Mouse (Mus musculus) limb, embryonic 10.5 days (tissue): Measurements from ENCODE around the gene Ubr7. TPM values are rescaled to one million over a fixed set of nuclear protein-coding genes. Genes with fewer than 3 reads are reported as not detected.

Experiments used
- DNase-seq: peaks from one replicate; pipeline ENCODE4 v3.0.0-alpha.2; 2017; ENCODE audit warnings: low spot score
- H3K27ac ChIP-seq: fragments of 300-500 bp; sonication (generic); 2 replicates; pipeline ENCODE4 v1.5.1; 2016; ENCODE audit warnings: mild to moderate bottlenecking
- H3K27me3 ChIP-seq: fragments of 300-500 bp; sonication (generic); 2 replicates; pipeline ENCODE4 v1.6.1; 2016; ENCODE audit warnings: low read depth, mild to moderate bottlenecking; ENCODE audit not compliant: poor library complexity, severe bottlenecking
- H3K36me3 ChIP-seq: fragments of 300-500 bp; sonication (generic); 2 replicates; pipeline ENCODE4 v1.6.1; 2016; ENCODE audit warnings: mild to moderate bottlenecking, moderate library complexity
- H3K4me1 ChIP-seq: fragments of 300-500 bp; sonication (generic); 2 replicates; pipeline ENCODE4 v1.6.1; 2016
- H3K4me3 ChIP-seq: fragments of 300-500 bp; sonication (generic); 2 replicates; pipeline ENCODE4 v1.5.1; 2016; ENCODE audit warnings: mild to moderate bottlenecking, moderate library complexity
- H3K9me3 ChIP-seq: fragments of 300-500 bp; sonication (generic); replicated peaks from 2 replicates; pipeline ENCODE4 v1.6.1; 2016; ENCODE audit warnings: mild to moderate bottlenecking
- WGBS: fragments of 180-500 bp; shearing (Covaris S2); methylation state at CpG from one replicate; pipeline ENCODE4 v1.1.7; 2016; 5-methylcytosine and 5-hydroxymethylcytosine counted together
- polyA plus RNA-seq: library from polyadenylated mRNA; unstranded; fragments of >200 nt; fragmentation: Nextera tagmentation; extraction: Ambion mirVana; gene quantifications from 2 replicates; pipeline ENCODE4 v1.2.1, GENCODE M21; 2016

Gene Ubr7
- polyA plus RNA-seq, 1 experiment from 2014 or later, result 56.5 TPM

DNA sequence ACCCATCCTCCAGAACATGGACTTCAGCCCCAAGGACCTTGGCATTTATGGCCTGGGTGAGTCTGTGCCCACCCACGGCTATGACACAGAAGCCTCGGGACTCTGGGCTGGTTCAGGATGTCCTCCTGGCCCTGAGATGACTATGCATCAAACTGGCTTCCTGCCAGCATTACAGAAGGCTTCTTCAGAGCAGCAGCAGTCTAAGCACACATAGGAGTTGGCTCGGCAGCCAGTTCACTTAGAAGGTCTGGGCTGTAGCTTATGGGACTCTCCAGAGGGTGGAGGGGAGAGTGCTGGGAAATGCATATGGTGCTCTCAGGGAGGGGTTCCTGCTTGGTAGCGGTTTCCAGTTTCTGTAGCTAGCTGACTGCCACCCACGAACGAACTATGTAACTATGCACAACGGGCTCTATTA lies 32.0 kb upstream of the Ubr7 start:
- H3K9me3 ChIP-seq, result no peaks in the 10 kb centered on the region
- H3K4me3 ChIP-seq, result no peak overlapping the region
- H3K27me3 ChIP-seq, result no peaks in the 10 kb centered on the region
- 88% methylated on average over 7 of the region's 7 CpGs for WGBS
- H3K4me1 ChIP-seq, result peaks cover 26% of the 10 kb centered on the region
- H3K36me3 ChIP-seq, result no peaks in the 10 kb centered on the region
- no peak for DNase-seq
- H3K27ac ChIP-seq, result peak overlapping the region; percentile 50

DNA sequence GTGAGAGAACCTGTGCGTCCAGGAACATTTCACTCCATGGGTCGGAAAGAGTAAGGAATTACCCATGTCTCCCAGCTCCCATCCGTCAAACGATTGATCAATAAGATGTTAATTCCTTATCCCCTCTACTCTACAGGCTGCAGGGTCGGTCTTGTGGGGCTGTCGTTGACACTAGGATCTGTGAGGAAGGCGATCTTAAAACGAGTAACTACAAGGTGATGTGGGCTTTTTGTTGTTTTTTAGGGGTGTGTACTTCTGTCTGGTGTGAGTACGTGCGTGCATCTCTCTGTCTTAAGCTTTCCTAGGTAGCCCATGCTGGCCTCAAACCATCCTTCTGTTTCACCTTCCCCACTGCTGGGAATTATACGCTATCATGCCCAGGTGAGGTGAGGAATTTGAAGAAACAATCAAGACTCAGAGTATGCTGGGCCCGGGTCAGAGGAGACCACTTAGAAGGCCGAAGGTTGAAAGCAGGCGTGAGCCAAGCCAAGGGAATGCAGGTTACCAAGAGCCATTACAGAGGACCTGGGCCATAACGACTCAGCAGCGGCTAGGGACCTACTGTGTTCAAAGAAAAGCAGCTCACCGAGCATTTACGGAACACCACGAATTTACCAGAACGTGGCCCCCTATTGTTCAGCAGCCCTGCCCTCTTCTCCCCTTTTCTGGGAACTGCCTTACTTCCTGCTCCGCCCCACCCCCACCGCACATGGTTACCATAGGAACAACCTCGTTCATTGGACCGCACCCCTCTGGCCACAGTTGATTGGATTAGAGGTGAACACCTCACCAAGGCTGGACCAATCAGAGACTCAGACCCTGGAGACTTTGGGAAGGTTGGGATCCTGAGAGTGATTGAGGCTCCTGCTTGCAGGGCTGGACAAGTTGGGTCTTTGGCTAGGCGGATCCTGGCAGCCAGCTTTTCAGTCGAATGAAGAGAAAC lies 27.6 kb upstream of the Ubr7 start:
- H3K27ac ChIP-seq, result peak overlapping the region; percentile 93
- H3K36me3 ChIP-seq, result no peaks in the 10 kb centered on the region
- DNase-seq, result peak; percentile 94
- no peaks in the 10 kb centered on the region for H3K27me3 ChIP-seq
- WGBS, result 33% methylated on average over 26 of the region's 26 CpGs
- H3K9me3 ChIP-seq, result no peaks in the 10 kb centered on the region
- H3K4me3 ChIP-seq, result peak overlapping the region; percentile 39
- peaks cover 39% of the 10 kb centered on the region for H3K4me1 ChIP-seq

DNA sequence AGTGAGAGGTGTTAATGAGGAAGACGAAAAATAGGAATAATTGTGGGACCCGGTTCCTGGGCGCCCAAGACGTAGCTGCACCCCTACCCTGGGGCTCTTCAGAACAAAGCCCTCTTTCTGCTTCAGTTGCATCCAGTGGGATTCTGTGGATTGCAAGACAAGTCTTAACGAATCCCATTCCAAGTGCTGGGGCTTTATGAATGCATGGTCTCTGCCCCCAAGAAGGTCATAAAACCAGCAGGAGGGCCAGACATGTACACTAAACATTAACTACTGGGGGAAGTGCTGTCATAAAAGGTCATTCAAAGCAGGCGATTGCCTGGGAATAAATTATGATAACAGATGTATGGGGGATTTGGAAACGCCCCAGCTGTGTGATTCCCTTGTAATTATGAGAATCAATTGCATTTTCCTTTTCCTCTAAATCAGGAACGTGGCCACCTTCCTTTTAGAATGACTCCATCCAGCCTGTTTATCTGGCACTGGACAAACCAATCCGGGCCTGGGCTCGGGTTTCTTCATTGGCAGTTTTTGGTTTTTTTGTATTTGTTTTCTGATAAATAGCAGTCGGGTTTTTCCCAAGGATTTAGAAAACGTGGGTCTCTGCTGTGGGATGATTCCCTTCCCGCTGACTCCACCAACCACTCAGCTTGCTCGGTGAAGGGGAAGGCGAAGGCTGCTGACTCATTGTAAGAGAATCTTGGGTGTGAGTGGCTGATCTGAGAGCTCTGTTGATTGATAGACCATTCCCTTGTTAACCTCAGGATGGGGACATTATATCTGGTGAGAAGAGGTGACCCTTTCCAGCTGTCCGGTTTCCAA lies 26.8 kb upstream of the Ubr7 start:
- H3K9me3 ChIP-seq, result no peaks in the 10 kb centered on the region
- H3K4me3 ChIP-seq, result peak overlapping the region; percentile 39
- peak overlapping the region; percentile 93 for H3K27ac ChIP-seq
- DNase-seq, result no peak
- peaks cover 37% of the 10 kb centered on the region for H3K4me1 ChIP-seq
- no peaks in the 10 kb centered on the region for H3K27me3 ChIP-seq
- H3K36me3 ChIP-seq, result no peaks in the 10 kb centered on the region
- WGBS, result 41% methylated on average over 16 of the region's 16 CpGs

DNA sequence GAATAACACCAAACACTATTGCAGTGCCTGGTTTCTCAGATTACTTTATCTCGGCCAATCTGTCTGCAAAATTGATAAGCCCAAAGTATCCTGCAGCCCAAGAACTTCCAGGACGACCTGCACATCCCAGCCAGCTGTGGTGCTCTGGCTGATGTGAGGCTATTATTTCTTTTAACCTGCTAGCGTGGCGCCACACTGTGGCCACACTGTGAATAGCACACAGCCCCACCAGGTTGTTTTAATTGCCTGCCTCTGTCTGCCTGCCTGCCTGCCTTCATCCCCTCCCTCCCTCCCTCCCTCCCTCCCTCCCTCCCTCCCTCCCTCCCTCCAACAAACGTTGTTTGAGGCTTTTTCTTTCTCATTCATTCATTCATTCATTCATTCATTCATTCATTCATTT lies 24.4 kb upstream of the Ubr7 start:
- H3K27me3 ChIP-seq, result no peaks in the 10 kb centered on the region
- H3K27ac ChIP-seq, result no peak overlapping the region
- peaks cover 35% of the 10 kb centered on the region for H3K4me1 ChIP-seq
- no peaks in the 10 kb centered on the region for H3K36me3 ChIP-seq
- H3K9me3 ChIP-seq, result no peaks in the 10 kb centered on the region
- H3K4me3 ChIP-seq, result no peak overlapping the region
- peak; percentile 81 for DNase-seq
- WGBS, result 16% methylated on average over 5 of the region's 5 CpGs

DNA sequence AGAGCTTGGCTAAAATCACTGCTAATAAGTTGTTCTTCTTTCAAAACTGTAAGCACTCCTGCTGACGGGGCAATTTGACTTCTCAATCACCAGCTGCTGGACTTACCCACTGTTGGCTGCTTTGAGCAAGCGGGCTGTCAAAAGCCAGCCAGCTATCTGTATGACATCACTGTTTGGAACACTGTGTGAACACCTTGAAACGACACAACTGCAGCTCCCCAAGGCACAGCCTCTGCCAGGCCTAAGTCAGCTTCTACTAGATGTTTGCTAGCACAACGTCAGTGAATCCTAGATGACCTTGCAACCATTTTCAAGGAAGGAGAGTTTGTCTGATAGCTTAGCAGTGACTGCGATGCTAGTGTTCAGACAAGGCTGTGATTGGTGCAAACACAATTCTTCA lies 18.7 kb upstream of the Ubr7 start:
- DNase-seq, result no peak
- peaks cover 12% of the 10 kb centered on the region for H3K36me3 ChIP-seq
- WGBS, result 87% methylated on average over 5 of the region's 5 CpGs

DNA sequence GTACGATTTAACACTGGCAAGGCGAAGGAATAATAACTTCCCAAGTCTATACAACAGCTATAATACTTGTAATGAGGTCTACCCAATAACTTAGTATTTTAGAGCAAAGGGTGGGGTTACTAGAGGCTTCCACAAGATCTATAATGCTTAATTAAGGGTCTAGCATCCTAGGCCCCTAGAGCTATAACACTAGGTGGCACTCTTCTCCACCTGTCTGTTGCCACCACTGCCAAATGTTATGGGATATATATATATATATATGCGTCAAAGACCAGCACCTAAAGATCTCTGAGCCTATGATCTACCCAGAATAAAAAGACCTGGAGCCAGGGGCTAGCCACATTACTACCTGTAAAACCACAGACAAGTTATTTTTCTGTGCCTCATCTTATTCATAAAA lies 17.5 kb upstream of the Ubr7 start:
- H3K36me3 ChIP-seq, result peaks cover 12% of the 10 kb centered on the region
- no peak overlapping the region for H3K4me3 ChIP-seq
- 64% methylated on average over 3 of the region's 3 CpGs for WGBS
- no peak overlapping the region for H3K27ac ChIP-seq
- no peak for DNase-seq
- H3K4me1 ChIP-seq, result peaks cover 22% of the 10 kb centered on the region
- H3K27me3 ChIP-seq, result no peaks in the 10 kb centered on the region
- no peaks in the 10 kb centered on the region for H3K9me3 ChIP-seq

More for the DNA sequence above, 18.7 kb upstream of the Ubr7 start:
- no peak overlapping the region for H3K4me3 ChIP-seq
- H3K4me1 ChIP-seq, result peaks cover 13% of the 10 kb centered on the region
- no peaks in the 10 kb centered on the region for H3K27me3 ChIP-seq
- no peaks in the 10 kb centered on the region for H3K9me3 ChIP-seq
- no peak overlapping the region for H3K27ac ChIP-seq

DNA sequence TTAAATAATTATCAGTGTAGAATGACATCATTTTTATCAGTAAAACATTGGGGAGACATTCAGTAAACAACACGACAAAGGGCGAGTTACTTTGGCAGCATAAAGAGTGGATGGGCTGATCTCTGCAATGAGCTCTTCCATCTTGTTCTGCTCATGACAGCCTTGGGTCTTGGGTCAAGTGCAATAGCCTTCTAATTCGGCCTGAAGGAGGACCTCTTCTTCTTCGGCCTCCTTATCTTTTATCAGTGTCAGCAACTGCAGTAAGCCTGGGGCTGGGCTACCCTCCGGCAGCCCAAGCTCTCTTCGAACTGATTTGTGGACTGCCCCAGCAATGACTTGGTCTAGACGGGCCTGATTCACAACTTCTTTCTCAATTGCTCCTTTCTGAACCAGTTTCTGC lies 15.7 kb upstream of the Ubr7 start:
- WGBS, result 86% methylated on average over 7 of the region's 7 CpGs
- H3K4me3 ChIP-seq, result no peak overlapping the region

DNA sequence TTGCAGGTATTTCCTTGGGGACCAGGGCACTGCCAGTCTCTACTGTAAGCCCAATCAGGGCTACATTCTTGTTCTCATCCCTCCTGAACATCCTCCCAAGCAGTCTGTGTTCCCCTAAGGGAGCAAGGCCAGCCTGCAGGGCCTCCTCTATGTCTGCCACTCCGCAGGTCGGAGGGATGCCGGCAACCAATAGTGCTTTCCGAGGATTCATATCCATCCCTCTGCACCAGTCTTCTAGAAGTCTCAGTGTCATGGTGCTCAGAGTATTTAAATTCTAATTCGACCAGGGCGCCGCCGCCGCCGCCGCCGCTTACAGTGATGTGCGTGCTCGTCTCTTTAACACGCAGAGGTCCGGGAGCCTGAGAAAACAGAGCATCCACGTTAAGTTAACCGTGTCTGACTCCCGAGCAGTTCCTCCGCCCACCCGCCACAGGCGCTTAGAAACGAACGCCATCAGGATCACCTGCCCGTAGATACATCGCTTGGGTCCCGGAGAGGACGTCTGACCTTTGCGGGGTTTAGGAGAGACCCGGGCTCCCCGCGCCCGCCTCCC lies 14.7 kb upstream of the Ubr7 start:
- no peaks in the 10 kb centered on the region for H3K27me3 ChIP-seq
- WGBS, result under 1% methylated on average over 33 of the region's 33 CpGs
- no peaks in the 10 kb centered on the region for H3K9me3 ChIP-seq
- peaks cover 29% of the 10 kb centered on the region for H3K36me3 ChIP-seq
- H3K4me1 ChIP-seq, result peaks cover 22% of the 10 kb centered on the region
- DNase-seq, result no peak
- H3K27ac ChIP-seq, result peak overlapping the region; percentile 91
- peak overlapping the region; percentile 81 for H3K4me3 ChIP-seq

More for the DNA sequence above, 15.7 kb upstream of the Ubr7 start:
- no peak overlapping the region for H3K27ac ChIP-seq
- DNase-seq, result no peak
- peaks cover 22% of the 10 kb centered on the region for H3K4me1 ChIP-seq
- H3K9me3 ChIP-seq, result no peaks in the 10 kb centered on the region
- peaks cover 18% of the 10 kb centered on the region for H3K36me3 ChIP-seq
- no peaks in the 10 kb centered on the region for H3K27me3 ChIP-seq

DNA sequence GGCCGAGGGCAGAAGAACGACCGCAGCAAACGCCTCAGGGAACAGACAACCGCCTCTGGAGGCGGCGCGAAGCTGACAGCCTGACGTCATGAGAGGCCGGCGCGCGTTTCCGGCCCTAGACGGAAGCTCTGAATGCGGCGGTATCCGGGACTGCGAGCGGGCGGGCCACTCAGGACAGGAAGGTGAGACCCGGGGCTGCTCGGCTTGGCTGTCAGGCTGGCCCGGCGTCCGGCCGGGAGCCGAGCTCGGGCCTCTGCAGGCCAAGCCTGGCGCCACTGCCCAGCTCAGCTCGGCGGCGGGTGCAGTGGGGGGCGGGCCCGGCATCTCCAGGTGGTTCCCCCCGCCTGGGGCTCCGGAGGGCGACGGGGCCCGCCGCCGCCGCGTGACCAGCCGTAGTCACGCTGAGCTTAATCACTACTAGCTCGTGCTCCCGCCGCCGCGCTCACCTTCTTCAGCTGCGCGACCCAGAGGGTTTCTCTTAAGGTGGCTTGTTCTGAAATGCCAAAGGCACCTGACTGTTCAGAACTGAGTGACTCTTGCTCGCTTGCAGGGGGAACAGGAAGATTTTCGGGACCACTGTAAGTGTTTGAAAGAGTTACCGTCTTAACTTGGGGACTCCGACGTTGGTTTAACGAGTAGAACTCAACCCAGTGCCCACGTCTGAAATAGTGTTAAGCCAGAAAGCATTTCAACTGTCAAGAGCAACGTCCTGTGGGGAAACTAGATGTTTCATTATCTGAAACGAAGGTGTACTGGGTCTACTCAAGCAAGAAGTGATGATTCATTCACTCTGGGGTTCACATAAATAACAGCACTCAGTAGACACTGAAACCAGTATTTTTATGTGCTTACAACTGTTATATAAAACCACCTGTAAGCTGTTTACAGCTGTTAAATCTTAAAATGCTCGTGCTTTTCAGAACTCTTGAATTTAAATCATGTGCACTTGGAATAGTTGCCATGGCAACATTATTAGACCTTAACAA lies 13.9 kb upstream of the Ubr7 start, which contains the start of the genes Moap1 and Tmem251:
Gene Moap1, minus strand, starts transcription at position 73 of the 986 bp plus-strand sequence.
Gene Tmem251, plus strand, starts transcription at position 174 of the 986 bp plus-strand sequence.
- H3K27ac ChIP-seq, result peak within 1 kb of the TSS; percentile 91
- under 1% methylated on average over 63 of the region's 63 CpGs for WGBS

DNA sequence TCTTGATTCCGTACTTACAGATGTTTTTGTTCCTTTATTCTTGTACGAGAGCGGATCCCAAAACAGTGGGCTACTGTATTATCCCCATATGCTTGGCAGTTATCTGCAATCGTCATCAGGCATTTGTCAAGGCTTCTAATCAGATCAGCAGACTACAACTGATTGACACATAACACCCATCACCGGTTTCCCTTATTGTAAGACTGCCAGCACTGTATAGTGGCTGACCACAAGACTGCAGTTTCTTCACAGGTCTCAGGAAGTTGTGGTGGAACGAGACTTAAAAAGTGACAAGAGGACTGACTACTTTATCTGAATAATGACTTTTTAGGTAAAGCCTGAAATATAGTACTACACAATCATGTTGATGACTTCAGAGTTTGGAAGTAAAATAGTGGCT lies 12.9 kb upstream of the Ubr7 start:
- peak overlapping the region; percentile 81 for H3K4me3 ChIP-seq
- no peak for DNase-seq
- WGBS, result 74% methylated on average over 6 of the region's 6 CpGs

More for the DNA sequence above, 13.9 kb upstream of the Ubr7 start, which contains the start of the genes Moap1 and Tmem251:
- no peaks in the 10 kb centered on the region for H3K9me3 ChIP-seq
- peaks cover 22% of the 10 kb centered on the region for H3K4me1 ChIP-seq
- peak within 1 kb of the TSS; percentile 81 for H3K4me3 ChIP-seq
- peak; percentile 95 for DNase-seq
- no peaks in the 10 kb centered on the region for H3K27me3 ChIP-seq
- peaks cover 36% of the 10 kb centered on the region for H3K36me3 ChIP-seq

DNA sequence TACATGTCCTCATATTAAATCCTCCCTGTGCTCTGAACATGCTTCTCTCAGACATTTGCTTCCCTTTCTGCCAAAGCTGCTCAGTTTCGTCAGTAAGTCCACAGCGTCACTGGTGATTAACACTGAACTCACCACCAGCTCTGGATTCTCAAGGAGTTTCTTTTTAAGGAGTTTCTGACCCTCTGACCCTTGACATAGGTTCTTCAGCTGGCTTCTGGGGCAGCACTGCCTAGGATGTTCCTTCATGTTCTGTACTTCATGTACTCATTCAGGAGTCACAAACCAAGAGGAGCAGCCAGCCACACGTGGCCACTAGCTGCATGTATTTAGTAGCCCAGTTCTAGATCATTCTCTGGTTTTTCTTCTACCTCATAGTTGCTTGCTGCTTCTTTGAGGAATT lies 9.5 kb upstream of the Ubr7 start:
- Histone ChIP-seq H3K27ac (no peak overlapping the region), H3K36me3 (peaks cover 41% of the 10 kb centered on the region), H3K27me3 (no peaks in the 10 kb centered on the region), H3K4me3 (no peak overlapping the region), H3K4me1 (peaks cover 11% of the 10 kb centered on the region), H3K9me3 (no peaks in the 10 kb centered on the region)
- 92% methylated on average over 3 of the region's 3 CpGs for whole genome bisulfite sequencing
- DNase-seq, result no peak

More for the DNA sequence above, 12.9 kb upstream of the Ubr7 start:
- peaks cover 22% of the 10 kb centered on the region for H3K4me1 ChIP-seq
- H3K36me3 ChIP-seq, result peaks cover 43% of the 10 kb centered on the region
- H3K27ac ChIP-seq, result no peak overlapping the region
- no peaks in the 10 kb centered on the region for H3K27me3 ChIP-seq
- no peaks in the 10 kb centered on the region for H3K9me3 ChIP-seq
